Mouse (Mus musculus): ENCODE data around the gene Abcc1. TPM values are rescaled to one million over a fixed set of nuclear protein-coding genes. Genes with fewer than 3 reads are reported as not detected.

Abcc1 gene
- 13.3 and 18.0 TPM in 2 replicates for total RNA-seq (2015)
- total RNA-seq (2017), result 16.6 and 17.4 TPM in 2 replicates

DNA sequence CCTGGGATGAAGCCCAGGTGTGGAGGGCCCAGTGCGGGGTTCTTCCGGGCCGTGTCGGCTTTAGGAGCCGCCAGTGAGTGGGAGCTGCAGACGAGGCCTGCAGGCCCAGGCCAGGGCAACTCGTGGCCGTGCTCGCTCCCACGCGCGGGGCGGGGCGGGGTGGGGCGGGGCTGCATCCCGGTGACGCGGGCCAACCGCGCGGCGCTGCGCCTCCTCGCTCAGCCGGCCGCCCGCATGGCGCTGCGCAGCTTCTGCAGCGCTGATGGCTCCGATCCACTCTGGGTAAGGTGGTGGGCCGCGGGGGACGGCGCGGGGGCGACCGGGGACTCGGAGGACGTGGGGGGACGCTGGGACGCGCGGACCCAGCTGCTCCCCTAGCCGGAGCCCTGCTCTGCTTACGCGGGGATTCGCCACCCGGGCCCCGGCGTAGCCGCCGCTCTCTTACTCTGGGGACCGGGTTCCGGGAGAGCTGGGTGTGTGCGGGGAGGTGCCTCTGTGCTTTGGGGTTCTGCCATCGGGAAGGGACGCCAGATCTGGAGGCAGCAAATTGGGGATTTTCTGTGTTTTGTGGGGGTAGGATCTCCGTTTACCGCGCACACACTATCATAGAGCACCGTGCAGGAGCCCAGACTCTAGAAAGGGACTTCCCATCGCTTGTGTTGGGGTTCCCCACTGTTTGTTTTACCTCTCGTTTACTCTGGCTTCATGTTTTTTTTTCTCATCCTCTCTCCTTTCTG is at the start of gene Abcc1:
TSS of gene Abcc1 (plus strand) at position 197 of the 737 bp plus-strand sequence.
- ATAC-seq (ENCODE audit: poor library complexity, severe bottlenecking), result peak; percentile 78

DNA sequence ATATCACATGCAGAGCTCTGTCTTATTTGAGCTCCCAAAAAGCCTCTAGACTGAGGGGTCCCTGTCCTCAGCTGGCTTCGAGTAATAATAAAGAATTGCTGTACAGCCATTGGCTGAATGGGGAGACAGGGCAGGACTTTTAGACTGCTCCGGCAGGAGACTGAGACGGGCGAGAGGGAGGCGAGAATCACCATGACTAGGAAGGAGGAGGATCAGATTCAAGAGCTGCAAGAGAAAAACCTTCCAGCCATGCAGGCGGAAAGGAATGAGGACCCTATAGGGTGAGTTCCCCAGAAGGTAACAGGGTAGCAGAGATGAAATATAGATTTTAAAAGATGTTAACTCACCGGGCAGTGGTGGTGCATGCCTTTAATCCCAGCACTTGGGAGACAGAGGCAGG is 48.4 kb upstream of the Abcc1 start:
- no peak for ATAC-seq (ENCODE audit: poor library complexity, severe bottlenecking)

DNA sequence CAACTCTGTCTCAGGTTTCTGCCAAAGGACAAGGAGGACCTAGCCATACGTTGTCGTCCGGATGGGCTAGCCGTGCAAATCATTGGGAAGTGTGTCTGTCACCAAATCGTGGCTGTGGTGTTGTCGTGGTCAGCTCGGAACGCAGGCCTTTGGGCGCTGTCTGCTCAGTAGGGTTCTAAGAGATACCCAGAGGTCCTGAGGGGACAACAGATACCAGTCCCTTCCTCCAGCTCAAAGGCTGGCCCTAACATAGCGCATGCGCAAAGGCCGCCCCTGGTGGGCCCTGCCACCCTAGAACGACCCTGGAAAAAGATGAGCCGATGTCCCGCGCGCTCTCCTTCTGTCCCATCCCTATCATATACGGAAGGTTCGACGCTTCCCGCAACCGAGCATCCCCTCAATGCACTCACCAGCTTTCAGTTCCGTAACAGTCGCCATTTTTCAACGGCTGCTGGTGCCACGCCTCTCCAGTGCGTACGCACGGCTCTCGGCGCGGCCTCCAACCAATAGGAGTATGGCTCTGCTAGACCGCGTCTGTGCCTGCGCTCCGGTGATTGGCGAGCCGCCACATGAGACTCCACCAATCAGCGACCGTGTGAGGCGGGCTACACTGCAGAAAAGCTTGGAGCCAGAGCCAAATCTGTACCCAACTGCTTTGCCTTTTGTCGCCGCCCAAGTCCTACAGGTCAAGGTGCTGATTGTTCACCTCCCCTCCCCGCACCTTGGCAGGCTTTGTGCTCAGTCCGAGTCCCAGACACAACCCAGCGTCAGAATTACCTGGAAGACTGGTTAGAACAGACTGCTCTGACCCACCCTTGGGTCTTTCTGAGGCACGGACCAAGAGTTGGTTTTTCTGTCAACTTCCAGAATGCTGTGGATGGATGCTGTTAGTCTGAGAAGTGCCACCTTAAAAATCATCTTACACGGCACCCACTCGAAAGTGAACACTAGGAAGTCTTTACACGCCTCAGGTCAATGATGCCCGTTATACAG is 44.2 kb upstream of the Abcc1 start, which contains the start of gene Fopnl:
TSS of gene Fopnl (minus strand) at position 522 of the 993 bp plus-strand sequence.
- ATAC-seq (ENCODE audit: poor library complexity, severe bottlenecking), result peak; percentile 99

DNA sequence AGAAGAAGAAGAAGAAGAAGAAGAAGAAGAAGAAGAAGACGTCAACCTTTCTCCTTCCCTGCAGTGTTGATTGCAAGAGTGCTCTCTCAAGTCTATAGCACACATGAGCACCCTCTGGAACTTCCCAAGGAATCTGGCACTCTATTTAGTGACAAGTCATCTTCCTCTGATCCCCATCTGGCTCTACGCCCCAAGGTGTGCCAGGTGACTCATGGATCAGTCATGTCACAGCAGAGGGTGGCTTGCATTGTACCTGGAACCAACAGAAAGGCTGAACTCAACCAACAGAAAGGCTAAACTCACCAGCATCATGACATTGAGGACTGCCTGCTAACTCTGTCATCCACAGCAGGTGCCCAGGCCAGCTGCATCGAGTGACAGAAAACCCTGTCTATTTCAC is 41.7 kb upstream of the Abcc1 start:
- no peak for ATAC-seq (ENCODE audit: poor library complexity, severe bottlenecking)

DNA sequence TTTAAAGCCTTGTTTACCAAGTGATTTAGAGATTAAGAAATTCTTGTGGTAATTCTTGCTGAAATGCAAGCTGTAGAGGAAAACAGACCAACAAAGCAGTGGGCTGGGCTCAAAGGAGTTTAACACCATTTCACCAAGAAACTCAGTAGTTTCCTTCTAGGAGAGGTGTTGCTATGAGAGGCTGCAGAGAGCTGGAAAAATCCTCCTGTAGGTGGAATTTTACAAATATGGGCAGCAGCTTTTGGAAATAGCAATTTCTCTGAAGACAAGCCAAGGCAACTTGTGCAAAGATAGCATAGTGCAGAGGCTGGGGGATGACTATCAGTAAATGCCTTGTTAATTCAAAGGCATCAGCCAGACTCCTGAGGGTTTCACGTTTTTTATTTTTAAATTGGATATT is 40.9 kb upstream of the Abcc1 start:
- no peak for ATAC-seq (ENCODE audit: poor library complexity, severe bottlenecking)

DNA sequence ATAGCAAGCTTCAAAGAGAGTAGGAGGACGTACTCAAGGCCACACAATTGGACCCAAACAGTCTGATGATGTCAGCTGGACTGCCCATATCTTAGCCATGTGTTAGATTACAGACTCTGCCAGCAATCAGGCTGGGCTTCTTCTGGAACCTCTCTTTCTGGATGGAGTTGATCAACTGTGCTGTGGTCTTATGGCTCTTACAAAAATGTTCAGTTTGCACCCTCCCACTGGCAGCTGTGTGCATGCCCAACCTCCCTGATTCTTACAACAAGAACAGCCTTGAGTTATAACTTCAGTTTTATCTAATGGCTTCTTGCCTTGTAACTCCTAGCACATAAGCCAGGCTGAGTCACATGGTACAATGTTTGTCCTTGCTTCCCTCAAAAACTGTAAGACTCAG is 33.2 kb upstream of the Abcc1 start:
- ATAC-seq (ENCODE audit: poor library complexity, severe bottlenecking), result no peak

DNA sequence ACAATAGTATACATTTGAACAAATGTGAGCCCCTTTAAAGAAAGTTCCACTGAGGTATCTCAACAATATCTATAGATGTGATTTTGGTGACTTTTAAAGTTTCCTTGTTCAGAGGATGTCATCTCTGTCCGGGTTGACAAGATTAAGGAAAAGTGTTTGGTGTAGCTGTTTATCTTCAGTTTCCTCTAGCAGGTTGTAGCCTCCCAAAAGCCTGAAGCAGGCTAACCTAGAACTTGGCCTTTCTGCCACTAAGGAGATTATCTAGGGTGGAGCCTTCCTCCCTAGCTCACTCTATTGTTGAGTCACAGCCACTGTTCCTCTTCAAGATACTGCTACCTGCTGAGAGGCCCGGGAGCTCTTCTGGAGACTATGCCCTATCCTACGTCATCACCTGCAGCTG is 16.4 kb upstream of the Abcc1 start:
- ATAC-seq (ENCODE audit: poor library complexity, severe bottlenecking), result no peak

DNA sequence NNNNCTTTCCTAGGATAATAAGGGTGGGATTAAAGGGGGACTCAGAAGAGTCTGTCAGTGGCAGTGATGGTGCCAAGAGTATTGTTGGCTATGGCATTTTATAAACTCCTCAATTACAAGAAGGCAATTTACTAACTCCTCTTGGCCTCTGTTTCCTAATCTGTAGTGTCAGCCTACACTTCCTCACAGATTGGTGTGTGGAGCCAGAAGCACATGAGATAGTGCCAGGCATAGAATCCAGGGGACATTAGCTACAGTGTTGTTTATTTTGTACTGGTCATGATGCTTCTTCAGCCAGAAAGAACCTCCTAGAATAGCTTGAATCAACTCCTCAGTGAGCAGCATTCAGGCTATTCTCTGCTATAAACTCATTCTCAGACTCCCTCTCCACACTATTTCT is 9.8 kb upstream of the Abcc1 start:
- ATAC-seq (ENCODE audit: poor library complexity, severe bottlenecking), result no peak

DNA sequence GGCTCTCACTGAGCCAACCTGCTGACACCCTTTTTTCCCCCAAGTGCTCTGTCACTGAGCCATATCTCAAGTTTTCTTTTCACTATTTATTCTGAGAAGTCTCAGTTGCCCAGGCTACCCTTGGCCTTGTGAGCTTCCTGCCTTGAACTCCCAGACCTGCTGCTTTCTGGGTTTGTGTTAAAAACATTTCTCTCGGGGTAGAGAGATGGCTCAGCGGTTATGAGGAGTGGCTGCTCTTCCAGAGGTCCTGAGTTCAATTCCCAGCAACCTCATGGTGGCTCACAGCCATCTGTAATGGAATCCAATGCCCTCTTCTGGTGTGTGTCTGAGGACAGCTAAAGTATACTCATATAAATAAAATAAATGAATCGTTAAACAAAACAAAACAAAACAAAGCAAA is 9.1 kb upstream of the Abcc1 start:
- no peak for ATAC-seq (ENCODE audit: poor library complexity, severe bottlenecking)

DNA sequence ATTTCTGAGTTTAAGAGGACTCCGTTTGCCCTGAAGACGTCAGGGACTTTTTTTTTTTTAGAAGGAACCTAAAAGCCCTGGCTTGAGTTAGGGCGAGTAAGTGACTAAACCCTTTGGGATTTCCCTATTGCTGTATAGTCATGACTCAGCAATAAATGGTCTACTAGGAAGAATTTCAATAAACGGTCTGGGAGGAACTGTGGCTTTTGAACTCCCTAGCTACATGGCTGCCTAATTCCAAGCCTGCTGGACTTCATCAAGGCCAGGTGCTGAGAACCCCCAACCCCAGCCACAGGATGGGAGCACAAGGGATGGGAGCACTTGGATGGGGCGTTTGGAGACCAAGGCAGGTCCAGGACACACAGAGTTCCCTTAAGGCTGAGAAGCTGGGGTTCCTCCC is 8.7 kb upstream of the Abcc1 start:
- ATAC-seq (ENCODE audit: poor library complexity, severe bottlenecking), result peak; percentile 34

DNA sequence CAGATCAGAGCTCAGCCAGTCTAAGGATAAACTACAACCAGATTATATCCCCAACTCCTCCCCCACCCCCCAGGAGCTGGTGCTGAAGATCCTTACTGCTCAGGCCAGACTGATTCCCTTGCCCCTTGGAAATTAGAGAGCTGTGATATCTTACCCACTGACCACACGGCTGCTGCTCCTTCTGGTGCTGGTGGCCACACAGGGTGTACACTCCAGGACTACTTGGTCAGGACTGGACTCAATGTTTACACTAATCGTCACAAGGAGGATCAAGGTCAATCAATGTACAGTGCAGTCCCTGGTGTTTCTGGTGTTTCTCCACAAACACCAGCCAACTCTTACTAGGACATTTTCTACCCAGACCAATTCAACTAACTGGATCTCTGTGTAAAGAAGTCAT is 3.5 kb upstream of the Abcc1 start:
- no peak for ATAC-seq (ENCODE audit: poor library complexity, severe bottlenecking)

DNA sequence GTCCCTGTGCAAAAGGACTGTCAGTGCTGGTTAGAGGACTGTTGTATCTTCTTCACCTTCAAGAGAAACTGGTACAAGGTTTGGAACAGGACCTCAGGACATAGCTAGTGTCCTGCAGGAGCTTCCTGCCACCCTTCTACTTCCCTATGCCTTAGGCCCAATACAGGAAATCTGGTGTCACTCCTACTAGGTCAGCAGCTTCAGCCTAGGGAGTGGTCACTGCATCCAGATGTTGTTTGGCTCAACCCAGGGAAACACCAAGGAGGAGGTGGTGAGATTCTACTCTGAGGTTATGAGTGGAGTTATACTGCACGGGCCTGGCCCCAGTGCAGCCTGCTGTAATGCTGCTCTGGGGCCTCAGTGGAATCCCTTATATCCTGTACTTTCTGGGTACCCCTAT is 2.8 kb upstream of the Abcc1 start:
- ATAC-seq (ENCODE audit: poor library complexity, severe bottlenecking), result no peak

DNA sequence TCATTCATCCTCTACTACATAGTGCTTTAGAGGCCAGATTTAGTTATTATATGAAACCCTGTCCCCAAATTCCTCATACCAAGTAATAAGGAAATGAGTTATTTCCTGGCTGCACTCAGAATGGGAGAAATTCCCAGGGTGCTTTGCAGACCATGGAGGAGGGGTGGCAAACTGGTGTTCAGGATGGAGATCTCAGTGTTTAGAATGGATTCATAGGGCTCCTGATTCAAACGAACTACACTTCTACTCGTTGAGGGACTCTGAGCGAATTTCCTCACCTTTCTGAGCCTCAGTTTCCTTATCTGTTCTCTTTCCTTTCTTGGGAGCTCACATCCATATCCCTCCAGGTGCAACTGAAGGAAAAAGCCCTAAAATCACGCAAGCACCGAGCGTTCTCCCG is 427 bp upstream of the Abcc1 start:
- ATAC-seq (ENCODE audit: poor library complexity, severe bottlenecking), result no peak

DNA sequence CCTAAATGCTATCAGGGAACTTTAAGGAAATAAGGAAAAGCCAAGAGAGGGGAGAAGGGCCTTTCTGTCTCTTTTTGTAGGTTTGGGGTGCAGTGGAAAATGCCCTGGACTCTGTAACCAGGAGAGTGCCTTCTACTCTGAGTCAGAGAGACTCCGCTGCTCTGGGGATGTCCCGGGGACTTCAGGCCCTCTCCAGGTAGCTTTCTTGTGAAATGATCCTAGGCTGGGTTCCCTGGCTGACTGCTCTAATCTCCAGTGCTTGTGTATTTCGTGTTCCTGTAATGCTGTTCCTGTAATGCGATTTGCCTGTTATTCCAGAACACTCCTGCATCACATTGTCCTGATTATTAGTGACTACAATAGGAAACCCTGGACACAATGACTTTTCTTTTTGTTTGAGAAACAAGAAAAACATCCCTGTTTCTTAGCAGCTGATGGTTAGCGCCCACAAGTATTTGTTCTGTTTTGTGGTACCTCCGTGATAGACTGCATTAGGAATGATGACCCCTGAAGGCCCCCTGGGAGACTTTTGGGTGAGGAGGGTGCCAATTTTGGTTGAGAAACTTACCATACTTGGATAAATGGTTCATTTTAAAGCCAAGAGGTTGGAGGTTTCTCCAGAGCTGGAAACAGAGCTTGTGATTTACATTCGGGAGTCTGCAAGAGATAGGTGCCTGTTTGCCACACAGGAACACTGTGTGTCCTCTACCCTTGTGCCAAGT is 902 bp downstream of the Abcc1 start:
- ATAC-seq (ENCODE audit: poor library complexity, severe bottlenecking), result 0 out of 2 replicates have a peak, but pooled peaks have one; percentile 7

DNA sequence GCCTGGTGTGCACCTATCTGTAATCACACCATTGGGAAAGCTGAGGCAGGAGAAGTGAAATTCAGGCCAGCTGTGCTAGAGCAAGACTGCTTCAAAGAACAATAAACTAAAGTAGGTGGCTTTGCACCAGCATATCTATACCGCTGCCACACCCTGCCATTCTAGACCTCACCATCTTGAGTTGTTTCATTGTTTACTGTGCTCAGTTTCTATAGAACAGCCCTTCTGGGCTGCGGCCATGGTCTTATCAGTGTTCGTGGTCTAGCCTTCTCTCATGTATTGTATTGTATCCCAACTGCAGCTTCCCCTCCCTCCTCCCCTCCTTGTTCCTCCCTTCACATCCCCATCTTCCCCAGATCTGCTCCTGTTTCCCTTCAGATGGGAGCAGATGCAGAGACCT is 2.1 kb downstream of the Abcc1 start:
- no peak for ATAC-seq (ENCODE audit: poor library complexity, severe bottlenecking)

DNA sequence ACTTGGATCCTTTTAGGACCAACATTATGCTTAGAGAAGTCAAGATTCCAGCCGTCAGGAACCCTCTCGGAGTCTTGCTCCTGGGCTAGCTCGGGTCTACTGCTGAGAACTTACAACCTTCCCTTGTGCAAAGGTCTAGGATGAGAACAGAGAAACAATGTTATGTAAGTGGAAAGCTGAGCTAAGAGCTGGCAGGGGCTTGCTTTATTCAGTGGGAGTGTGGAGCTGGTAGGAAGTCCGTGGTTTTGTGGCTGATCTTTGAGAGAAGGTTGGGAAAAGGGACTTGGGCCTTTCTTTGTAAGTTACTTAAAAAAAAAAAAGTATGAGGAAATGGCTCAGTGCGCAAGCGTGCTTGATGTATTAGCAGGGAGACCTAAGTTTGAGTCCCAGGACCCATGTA is 2.7 kb downstream of the Abcc1 start:
- ATAC-seq (ENCODE audit: poor library complexity, severe bottlenecking), result no peak

DNA sequence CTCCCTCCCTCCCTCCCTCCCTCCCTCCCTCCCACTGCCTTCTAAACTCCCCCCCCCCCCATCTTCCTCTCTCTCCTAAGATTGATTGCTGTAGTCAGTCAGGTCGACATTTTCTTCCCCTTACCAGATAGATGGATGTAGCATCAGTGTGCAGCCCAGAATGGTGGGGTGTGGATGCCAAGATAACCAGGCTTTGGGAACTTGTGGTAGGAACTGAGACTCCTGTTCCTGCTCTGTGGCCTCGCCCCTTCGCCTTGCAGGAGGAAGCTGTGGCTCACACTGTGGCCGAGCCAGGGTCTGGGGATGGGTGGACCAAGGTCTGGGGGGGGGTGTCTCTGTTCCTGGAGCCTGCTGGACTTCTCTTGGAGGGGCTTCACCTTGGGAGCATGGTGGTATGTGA is 4.1 kb downstream of the Abcc1 start:
- ATAC-seq (ENCODE audit: poor library complexity, severe bottlenecking), result peak; percentile 65

DNA sequence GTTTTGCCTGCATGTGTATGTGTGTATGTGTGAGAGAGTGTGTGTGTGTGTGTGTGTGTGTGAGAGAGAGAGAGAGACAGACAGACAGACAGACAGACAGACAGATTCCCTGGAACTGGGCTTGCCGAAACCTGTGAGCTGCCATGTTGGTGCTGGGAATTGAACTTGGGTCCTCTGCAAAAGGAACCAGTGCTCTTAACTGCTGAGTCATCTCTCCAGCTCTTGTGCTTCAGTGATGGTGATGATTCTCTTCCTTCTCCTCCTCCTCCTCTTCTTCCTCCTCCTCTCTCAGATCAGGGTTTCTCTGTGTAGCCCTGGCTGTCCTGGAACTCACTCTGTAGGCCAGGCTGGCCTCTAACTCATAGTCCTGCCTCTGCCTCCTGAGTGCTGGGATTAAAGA is 4.7 kb downstream of the Abcc1 start:
- no peak for ATAC-seq (ENCODE audit: poor library complexity, severe bottlenecking)

DNA sequence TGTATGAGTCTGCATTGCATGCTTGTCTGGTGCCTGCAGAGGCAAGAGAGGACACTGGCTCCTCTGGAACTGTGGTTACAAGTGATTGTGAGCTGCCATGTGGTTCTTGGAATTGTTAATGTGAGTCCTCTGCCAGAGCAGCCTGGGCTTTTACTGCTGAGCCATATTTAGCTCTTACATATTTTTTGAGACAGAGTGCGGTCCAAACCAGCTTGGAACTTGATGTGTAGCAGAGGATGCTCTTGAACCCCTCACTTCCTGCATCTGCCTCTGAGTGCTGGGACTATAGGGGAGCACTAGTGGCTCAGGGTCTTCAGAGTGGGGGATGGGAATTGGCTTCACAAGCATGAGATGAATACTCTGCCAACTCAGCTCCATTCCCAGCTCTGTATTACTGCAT is 10.0 kb downstream of the Abcc1 start:
- ATAC-seq (ENCODE audit: poor library complexity, severe bottlenecking), result no peak

DNA sequence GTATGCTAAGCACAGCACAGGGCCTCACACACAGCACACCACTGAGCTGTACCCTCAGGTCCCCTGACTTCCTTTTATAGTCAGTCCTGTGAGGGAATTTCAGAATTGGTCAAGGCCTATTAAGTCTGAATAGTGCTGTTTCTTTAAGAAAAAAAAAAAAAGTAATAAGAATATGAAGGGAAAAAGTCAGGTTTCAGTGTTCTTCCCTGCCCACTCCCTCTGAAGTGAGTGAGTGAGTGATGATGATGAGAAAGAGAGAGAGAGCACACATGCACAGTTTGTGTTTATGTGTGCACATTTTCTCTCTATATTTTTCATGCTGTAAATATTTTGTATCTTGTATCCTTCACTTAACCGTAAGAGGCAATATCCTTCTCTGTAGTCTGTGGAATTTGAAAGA is 11.0 kb downstream of the Abcc1 start:
- no peak for ATAC-seq (ENCODE audit: poor library complexity, severe bottlenecking)

DNA sequence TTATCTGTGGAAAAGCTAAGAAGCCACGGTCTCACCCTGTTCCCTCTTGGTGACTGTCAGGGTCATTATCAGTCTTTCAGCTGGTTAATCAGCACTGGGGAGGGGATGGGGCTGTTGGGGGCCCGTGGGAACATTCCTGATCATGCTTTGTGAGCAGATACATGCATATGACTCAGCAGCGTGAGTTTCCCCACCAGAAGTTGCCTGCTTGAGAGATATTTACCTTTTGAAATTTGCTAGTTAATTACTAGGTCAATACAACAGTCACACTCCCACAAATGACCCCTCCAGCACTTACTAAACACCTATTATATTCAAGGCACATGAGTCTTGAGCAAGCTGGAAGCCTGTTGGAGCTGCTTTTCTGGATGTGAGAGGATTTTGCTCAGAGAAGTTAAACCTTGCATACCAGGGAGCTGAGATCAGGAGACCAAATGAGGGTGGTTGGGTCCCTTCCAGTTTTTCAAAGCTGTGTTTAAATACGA is 11.5 kb downstream of the Abcc1 start:
- ATAC-seq (ENCODE audit: poor library complexity, severe bottlenecking), result no peak
